Mouse (Mus musculus) forebrain, embryonic 12.5 days (tissue): ENCODE measurements at regions not wholly inside any gene's neighbourhood (a gene's known extent, or its start where the extent isn't known, plus 50 kb on each side); places are given as distances from the start of the nearest gene placed in this dataset.

Experiments
- ATAC-seq: fragments of 200-750 bp; cut with Nextera tagmentation; 2 replicates; pipeline ENCODE4 v1.8.0; 2017; ENCODE audit warnings: moderate TSS enrichment; ENCODE audit not compliant: low FRiP score
- H3K27ac ChIP-seq: fragments of 300-500 bp; sonication (generic); 2 replicates; pipeline ENCODE4 v1.5.1; 2016; ENCODE audit warnings: mild to moderate bottlenecking
- H3K27me3 ChIP-seq: fragments of 300-500 bp; sonication (generic); 2 replicates; pipeline ENCODE4 v1.6.1; 2016; ENCODE audit warnings: mild to moderate bottlenecking
- H3K36me3 ChIP-seq: fragments of 300-500 bp; sonication (generic); replicated peaks from 2 replicates; pipeline ENCODE4 v1.6.1; 2016; ENCODE audit warnings: mild to moderate bottlenecking
- H3K4me1 ChIP-seq: fragments of 300-500 bp; sonication (generic); 2 replicates; pipeline ENCODE4 v1.6.1; 2016
- H3K4me2 ChIP-seq: fragments of 300-500 bp; sonication (generic); 2 replicates; pipeline ENCODE4 v1.6.1; 2016; ENCODE audit warnings: mild to moderate bottlenecking, moderate library complexity
- H3K4me3 ChIP-seq: fragments of 300-500 bp; sonication (generic); replicated peaks from 2 replicates; pipeline ENCODE4 v1.5.1; 2016; ENCODE audit warnings: mild to moderate bottlenecking
- H3K9ac ChIP-seq: fragments of 300-500 bp; sonication (generic); 2 replicates; pipeline ENCODE4 v1.6.1; 2016; ENCODE audit warnings: mild to moderate bottlenecking
- H3K9me3 ChIP-seq: fragments of 300-500 bp; sonication (generic); 2 replicates; pipeline ENCODE4 v1.6.1; 2016
- WGBS: fragments of 180-500 bp; shearing (Covaris S2); methylation state at CpG from one replicate; pipeline ENCODE4 v1.1.7; 2016; 5-methylcytosine and 5-hydroxymethylcytosine counted together

GRCm38 (mm10) chr12:5787074-5787813 is 411.8 kb upstream of the Klhl29 start:
- no peak for ATAC-seq
- Histone ChIP-seq H3K9me3 (no peaks in the 10 kb centered on the region), H3K4me2 (no peak overlapping the region), H3K27me3 (no peaks in the 10 kb centered on the region), H3K4me1 (no peaks in the 10 kb centered on the region), H3K27ac (no peak overlapping the region), H3K36me3 (no peaks in the 10 kb centered on the region), H3K4me3 (no peak overlapping the region), H3K9ac (no peak overlapping the region)
- WGBS = 65% methylated on average over 7 of the region's 7 CpGs

DNA sequence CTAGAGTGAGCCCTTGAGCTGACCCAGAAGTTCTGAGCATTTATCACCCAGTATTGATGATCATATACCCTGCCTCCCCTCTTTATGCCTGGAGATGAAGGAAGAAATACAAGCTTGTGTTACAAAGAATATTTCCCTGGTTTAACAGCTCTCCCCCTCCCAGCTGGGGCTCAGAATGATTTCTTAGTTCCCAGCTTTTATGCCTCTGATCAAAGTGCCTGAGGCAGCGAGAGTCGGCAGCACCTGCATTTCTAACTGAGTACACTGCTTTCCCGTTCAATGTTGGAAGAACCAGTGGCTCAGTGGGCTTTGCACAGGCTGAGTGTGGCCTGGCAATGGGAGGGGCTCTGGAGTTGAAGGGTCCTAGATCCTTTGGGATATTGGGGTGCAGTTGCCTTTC is 405.8 kb upstream of the Klhl29 start:
- no peak overlapping the region for H3K9ac ChIP-seq
- WGBS = 29% methylated on average over 3 of the region's 3 CpGs
- H3K4me1 ChIP-seq = peaks cover 4% of the 10 kb centered on the region; the same call in 1 of the 2 replicates
- H3K4me2 ChIP-seq = no peak overlapping the region
- no peak overlapping the region for H3K27ac ChIP-seq
- H3K36me3 ChIP-seq = no peaks in the 10 kb centered on the region
- no peak for ATAC-seq
- no peaks in the 10 kb centered on the region for H3K27me3 ChIP-seq
- H3K9me3 ChIP-seq = no peaks in the 10 kb centered on the region
- H3K4me3 ChIP-seq = no peak overlapping the region

GRCm38 (mm10) chr12:5777556-5777955 is 402.1 kb upstream of the Klhl29 start:
- no peak overlapping the region for H3K9ac ChIP-seq
- H3K27ac ChIP-seq = no peak overlapping the region
- no peaks in the 10 kb centered on the region for H3K27me3 ChIP-seq
- peaks cover 4% of the 10 kb centered on the region; the same call in 1 of the 2 replicates for H3K4me1 ChIP-seq
- H3K4me2 ChIP-seq = no peak overlapping the region
- no peaks in the 10 kb centered on the region for H3K36me3 ChIP-seq
- ATAC-seq = no peak
- H3K4me3 ChIP-seq = no peak overlapping the region
- no peaks in the 10 kb centered on the region for H3K9me3 ChIP-seq

GRCm38 (mm10) chr12:5771399-5771978 is 396.0 kb upstream of the Klhl29 start:
- WGBS = 82% methylated on average over 5 of the region's 5 CpGs
- H3K36me3 ChIP-seq = no peaks in the 10 kb centered on the region
- H3K27ac ChIP-seq = no peak overlapping the region
- ATAC-seq = no peak
- no peaks in the 10 kb centered on the region for H3K4me1 ChIP-seq
- H3K4me3 ChIP-seq = no peak overlapping the region
- H3K9ac ChIP-seq = no peak overlapping the region
- H3K27me3 ChIP-seq = no peaks in the 10 kb centered on the region
- no peak overlapping the region for H3K4me2 ChIP-seq
- H3K9me3 ChIP-seq = no peaks in the 10 kb centered on the region

- no peaks in the 10 kb centered on the region for H3K4me1 ChIP-seq
- WGBS = 84% methylated on average over 2 of the region's 2 CpGs
- no peak overlapping the region for H3K9ac ChIP-seq
- no peak overlapping the region for H3K4me3 ChIP-seq
- ATAC-seq = no peak
- H3K27me3 ChIP-seq = no peaks in the 10 kb centered on the region
- no peak overlapping the region for H3K27ac ChIP-seq
- H3K36me3 ChIP-seq = no peaks in the 10 kb centered on the region
- H3K4me2 ChIP-seq = no peak overlapping the region
- H3K9me3 ChIP-seq = no peaks in the 10 kb centered on the region
Observed at GRCm38 (mm10) chr12:5770531-5770930, 395.0 kb upstream of the Klhl29 start.

- Histone ChIP-seq H3K4me3 (no peak overlapping the region), H3K4me1 (peaks cover 13% of the 10 kb centered on the region), H3K4me2 (no peak overlapping the region), H3K36me3 (no peaks in the 10 kb centered on the region), H3K9me3 (no peaks in the 10 kb centered on the region), H3K27ac (no peak overlapping the region), H3K9ac (no peak overlapping the region), H3K27me3 (no peaks in the 10 kb centered on the region)
- 41% methylated on average over 6 of the region's 6 CpGs for WGBS
- ATAC-seq = peak; percentile 67; the same call in 1 of the 2 replicates
Observed at GRCm38 (mm10) chr12:5764445-5765170, 389.1 kb upstream of the Klhl29 start.

DNA sequence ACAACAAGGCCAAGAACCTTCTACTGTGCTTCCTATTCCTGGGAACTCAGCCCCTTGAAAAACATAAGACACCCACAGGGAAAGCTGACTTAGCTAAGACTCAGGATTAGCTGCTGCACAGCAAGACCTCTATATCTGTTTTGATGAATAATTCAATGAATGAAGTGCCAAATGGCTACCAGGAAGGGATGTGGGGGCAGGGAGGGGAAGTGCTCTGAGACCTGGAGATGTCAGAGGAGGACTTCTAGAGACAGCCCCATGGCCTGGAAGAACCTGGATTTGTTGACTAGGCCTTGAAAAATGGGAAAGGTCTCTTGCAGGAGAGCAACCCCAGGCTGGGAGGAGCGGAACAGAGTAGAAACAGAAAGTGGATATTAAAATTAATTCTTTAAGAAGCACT is 388.5 kb upstream of the Klhl29 start:
- Histone ChIP-seq H3K36me3 (no peaks in the 10 kb centered on the region), H3K4me1 (peaks cover 13% of the 10 kb centered on the region), H3K9me3 (no peaks in the 10 kb centered on the region), H3K4me2 (no peak overlapping the region), H3K27ac (no peak overlapping the region; the same call in 1 of the 2 replicates), H3K27me3 (no peaks in the 10 kb centered on the region), H3K9ac (no peak overlapping the region), H3K4me3 (no peak overlapping the region)
- WGBS = 91% methylated on average over 1 of the region's 1 CpGs
- no peak; the same call in 1 of the 2 replicates for ATAC-seq

DNA sequence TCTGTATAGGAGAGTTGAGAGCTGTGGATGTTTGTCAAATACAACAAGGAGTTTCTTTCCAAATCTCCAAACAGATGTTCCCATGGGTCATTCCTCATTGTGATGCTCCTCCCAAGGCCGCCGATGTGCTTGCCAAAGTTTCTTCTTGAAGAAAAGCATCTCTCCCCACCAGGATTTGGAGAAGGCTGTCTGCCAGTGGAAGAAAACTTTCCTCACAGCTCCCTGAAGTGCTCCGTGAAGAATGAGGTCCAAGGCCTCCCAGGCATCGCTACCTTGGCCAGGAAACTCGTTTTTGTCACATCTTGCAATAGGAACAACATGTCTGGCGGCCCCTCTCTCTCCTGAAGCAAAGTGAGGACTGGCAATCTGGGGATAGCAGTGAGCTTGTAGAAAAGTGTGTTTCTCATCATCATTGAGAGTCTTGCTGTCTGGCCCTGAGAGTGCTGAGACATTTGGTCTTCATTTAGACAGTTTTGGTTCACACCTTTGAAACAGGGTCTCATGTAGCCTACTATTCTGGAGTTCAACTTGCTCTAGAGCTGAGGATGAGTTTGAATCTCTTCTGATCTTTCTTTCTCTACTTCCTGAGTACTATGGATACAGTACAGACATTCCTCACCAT is 386.9 kb upstream of the Klhl29 start:
- H3K27ac ChIP-seq = no peak overlapping the region
- no peaks in the 10 kb centered on the region for H3K36me3 ChIP-seq
- no peak overlapping the region for H3K4me3 ChIP-seq
- ATAC-seq = no peak
- no peak overlapping the region for H3K9ac ChIP-seq
- H3K4me1 ChIP-seq = peaks cover 13% of the 10 kb centered on the region
- 84% methylated on average over 6 of the region's 6 CpGs for WGBS
- no peak overlapping the region for H3K4me2 ChIP-seq
- H3K27me3 ChIP-seq = no peaks in the 10 kb centered on the region
- H3K9me3 ChIP-seq = no peaks in the 10 kb centered on the region

DNA sequence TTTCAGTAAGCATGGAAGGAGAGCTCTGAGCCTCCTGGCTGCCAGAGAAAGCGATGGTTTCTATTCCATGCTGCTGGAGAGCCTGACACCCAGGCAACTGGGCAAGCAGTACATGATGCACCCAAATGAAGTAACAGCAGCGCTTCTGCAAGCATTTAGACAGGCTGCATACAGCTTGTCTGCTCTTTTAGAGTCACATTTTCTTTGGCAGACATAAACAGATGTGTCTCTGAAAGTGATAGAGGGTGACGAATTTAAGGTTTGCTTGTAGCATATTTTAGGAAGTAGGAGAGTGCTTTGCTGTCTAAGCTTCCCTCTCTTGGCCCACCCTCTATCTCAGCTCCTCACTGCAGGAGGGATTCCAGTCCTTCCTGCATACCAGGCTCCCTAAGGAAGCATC is 384.0 kb upstream of the Klhl29 start:
- Histone ChIP-seq H3K9me3 (no peaks in the 10 kb centered on the region), H3K27ac (no peak overlapping the region), H3K27me3 (no peaks in the 10 kb centered on the region), H3K4me3 (no peak overlapping the region), H3K4me1 (peaks cover 9% of the 10 kb centered on the region), H3K36me3 (no peaks in the 10 kb centered on the region), H3K9ac (no peak overlapping the region), H3K4me2 (no peak overlapping the region)
- 86% methylated on average over 3 of the region's 3 CpGs for WGBS
- ATAC-seq = no peak

GRCm38 (mm10) chr12:5757766-5758165 is 382.3 kb upstream of the Klhl29 start:
- Histone ChIP-seq H3K9ac (no peak overlapping the region), H3K4me3 (no peak overlapping the region), H3K27ac (no peak overlapping the region), H3K36me3 (no peaks in the 10 kb centered on the region), H3K9me3 (no peaks in the 10 kb centered on the region), H3K4me2 (no peak overlapping the region), H3K4me1 (no peaks in the 10 kb centered on the region), H3K27me3 (no peaks in the 10 kb centered on the region)
- WGBS = 89% methylated on average over 2 of the region's 2 CpGs
- ATAC-seq = no peak

DNA sequence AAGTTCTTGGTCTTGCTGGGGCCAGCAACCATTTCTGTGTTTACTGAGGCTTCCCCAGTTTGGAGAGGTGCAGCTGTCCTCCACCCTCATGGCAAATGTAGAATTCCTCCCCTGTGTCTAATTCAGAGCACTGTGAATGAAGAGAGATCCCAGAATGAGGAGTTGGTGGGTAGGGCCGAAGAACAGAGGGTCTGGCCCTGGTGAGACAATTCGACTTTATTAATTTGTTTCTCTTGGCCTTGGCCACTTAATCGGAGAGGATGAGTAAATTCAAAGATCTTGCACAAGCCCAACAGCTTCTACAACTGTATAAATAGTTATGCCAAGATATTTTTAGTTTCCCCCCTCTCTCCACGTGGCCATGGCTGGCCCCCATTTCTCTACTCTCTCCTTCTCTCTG is 381.9 kb upstream of the Klhl29 start:
- Histone ChIP-seq H3K4me2 (no peak overlapping the region), H3K9me3 (no peaks in the 10 kb centered on the region), H3K36me3 (no peaks in the 10 kb centered on the region), H3K4me1 (no peaks in the 10 kb centered on the region), H3K9ac (no peak overlapping the region), H3K4me3 (no peak overlapping the region), H3K27ac (no peak overlapping the region), H3K27me3 (no peaks in the 10 kb centered on the region)
- 94% methylated on average over 4 of the region's 4 CpGs for WGBS
- ATAC-seq = no peak

- Histone ChIP-seq H3K9ac (no peak overlapping the region), H3K27ac (no peak overlapping the region), H3K27me3 (no peaks in the 10 kb centered on the region), H3K4me3 (no peak overlapping the region), H3K4me1 (no peaks in the 10 kb centered on the region), H3K36me3 (no peaks in the 10 kb centered on the region), H3K4me2 (no peak overlapping the region), H3K9me3 (no peaks in the 10 kb centered on the region)
- ATAC-seq = no peak
- 67% methylated on average over 1 of the region's 1 CpGs for WGBS
Observed at GRCm38 (mm10) chr12:5753831-5754230, 378.3 kb upstream of the Klhl29 start.
